Mouse (Mus musculus) neural tube, embryonic 15.5 days (tissue): ENCODE measurements around the gene Olfr599. TPM values are rescaled to one million over a fixed set of nuclear protein-coding genes. Genes with fewer than 3 reads are reported as not detected.
"Not testable (repeated sequence)": the region's sequence is repeated elsewhere in the genome, so short reads cannot be mapped to it uniquely, and the experiment has no call there.

Experiments
- ATAC-seq: fragments of 200-750 bp; cut with Nextera tagmentation; 2 replicates; pipeline ENCODE4 v1.8.0; 2017; ENCODE audit warnings: mild to moderate bottlenecking, moderate TSS enrichment, moderate library complexity; ENCODE audit not compliant: low FRiP score
- H3K27ac ChIP-seq: fragments of 300-500 bp; sonication (generic); replicated peaks from 2 replicates; pipeline ENCODE4 v1.5.1; 2015; ENCODE audit warnings: mild to moderate bottlenecking, inconsistent platforms
- H3K27me3 ChIP-seq: fragments of 300-500 bp; sonication (generic); replicated peaks from 2 replicates; pipeline ENCODE4 v1.6.1; 2015; ENCODE audit warnings: inconsistent platforms
- H3K36me3 ChIP-seq: fragments of 300-500 bp; sonication (generic); 2 replicates; pipeline ENCODE4 v1.6.1; 2015; ENCODE audit warnings: inconsistent platforms
- H3K4me1 ChIP-seq: fragments of 300-500 bp; sonication (generic); 2 replicates; pipeline ENCODE4 v1.6.1; 2015; ENCODE audit warnings: inconsistent platforms
- H3K4me2 ChIP-seq: fragments of 300-500 bp; sonication (generic); 2 replicates; pipeline ENCODE4 v1.6.1; 2015; ENCODE audit warnings: inconsistent platforms, mild to moderate bottlenecking, moderate library complexity
- H3K4me3 ChIP-seq: fragments of 300-500 bp; sonication (generic); replicated peaks from 2 replicates; pipeline ENCODE4 v1.5.1; 2015; ENCODE audit warnings: mild to moderate bottlenecking, inconsistent platforms
- H3K9ac ChIP-seq: fragments of 300-500 bp; sonication (generic); replicated peaks from 2 replicates; pipeline ENCODE4 v1.6.1; 2015; ENCODE audit warnings: mild to moderate bottlenecking, inconsistent platforms
- H3K9me3 ChIP-seq: fragments of 300-500 bp; sonication (generic); replicated peaks from 2 replicates; pipeline ENCODE4 v1.6.1; 2016; ENCODE audit warnings: inconsistent platforms
- WGBS: fragments of 180-500 bp; shearing (Covaris S2); methylation state at CpG from one replicate; pipeline ENCODE4 v1.1.7; 2015; ENCODE audit warnings: mixed read lengths; 5-methylcytosine and 5-hydroxymethylcytosine counted together
- polyA plus RNA-seq: library from polyadenylated mRNA; unstranded; fragments of >200 nt; fragmentation: Nextera tagmentation; extraction: Ambion mirVana; gene quantifications from 2 replicates; pipeline ENCODE4 v1.2.1, GENCODE M21; 2015

The Olfr599 gene
- polyA plus RNA-seq: not detected in 2 replicates

DNA sequence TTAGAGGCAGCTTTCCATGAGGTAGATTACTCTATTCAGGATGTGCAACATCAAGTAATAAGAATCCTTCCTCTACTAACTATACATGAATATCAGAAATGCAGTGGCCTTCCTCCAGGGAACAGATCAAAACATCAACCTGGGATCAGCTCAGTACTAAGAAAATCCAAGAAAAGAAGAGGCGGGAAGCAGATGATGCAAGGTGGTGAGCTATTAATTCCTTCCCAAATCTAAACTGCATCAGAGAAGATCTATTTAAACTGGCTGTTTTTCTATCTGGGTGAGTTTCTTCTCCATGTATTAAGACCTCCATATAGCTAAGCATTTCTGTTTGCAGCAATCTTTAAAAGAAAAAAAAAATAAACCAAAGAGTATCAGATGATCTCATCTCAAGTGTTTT is at the start of gene Olfr599:
Olfr599 (plus strand) TSS at position 301 of the 400 bp plus-strand sequence.
- H3K9me3 ChIP-seq: no peaks in the 10 kb centered on the region
- ATAC-seq: no peak
- H3K27me3 ChIP-seq: no peaks in the 10 kb centered on the region
- no peaks in the 10 kb centered on the region for H3K36me3 ChIP-seq
- H3K27ac ChIP-seq: no peak within 1 kb of the TSS
- H3K4me1 ChIP-seq: no peaks in the 10 kb centered on the region
- WGBS: 100% methylated on average over 1 of the region's 1 CpGs
- no peak within 1 kb of the TSS for H3K4me2 ChIP-seq
- no peak within 1 kb of the TSS for H3K4me3 ChIP-seq
- no peak within 1 kb of the TSS for H3K9ac ChIP-seq

GRCm38 (mm10) chr7:103305348-103305747 is 30.4 kb upstream of the Olfr599 start, which contains the start of gene Olfr596:
TSS of gene Olfr596 (plus strand) at chr7:103305648.
- H3K4me3 ChIP-seq, H3K36me3 ChIP-seq, ATAC-seq, H3K27ac ChIP-seq, H3K4me2 ChIP-seq, H3K27me3 ChIP-seq, H3K9me3 ChIP-seq, H3K9ac ChIP-seq, H3K4me1 ChIP-seq: not testable (repeated sequence)
- WGBS: 93% methylated on average over 2 of the region's 2 CpGs

- not testable (repeated sequence) for H3K4me3 ChIP-seq, H3K9ac ChIP-seq, H3K4me2 ChIP-seq, H3K27ac ChIP-seq, H3K36me3 ChIP-seq, ATAC-seq, H3K4me1 ChIP-seq, H3K27me3 ChIP-seq, H3K9me3 ChIP-seq
- 94% methylated on average over 2 of the region's 2 CpGs for WGBS
These were observed 19.7 kb upstream of the Olfr599 start, which contains the start of gene Olfr597 for GRCm38 (mm10) chr7:103316015-103316414. TSS of gene Olfr597 (plus strand) at chr7:103316315.

GRCm38 (mm10) chr7:103323268-103323667 is 12.4 kb upstream of the Olfr599 start, which contains the start of gene Olfr598:
TSS of gene Olfr598 (plus strand) at chr7:103323568.
- Histone ChIP-seq H3K27ac (no peak within 1 kb of the TSS), H3K9ac (no peak within 1 kb of the TSS), H3K9me3 (no peaks in the 10 kb centered on the region), H3K27me3 (no peaks in the 10 kb centered on the region), H3K36me3 (no peaks in the 10 kb centered on the region), H3K4me1 (no peaks in the 10 kb centered on the region), H3K4me3 (no peak within 1 kb of the TSS), H3K4me2 (no peak within 1 kb of the TSS)
- ATAC-seq: no peak

DNA sequence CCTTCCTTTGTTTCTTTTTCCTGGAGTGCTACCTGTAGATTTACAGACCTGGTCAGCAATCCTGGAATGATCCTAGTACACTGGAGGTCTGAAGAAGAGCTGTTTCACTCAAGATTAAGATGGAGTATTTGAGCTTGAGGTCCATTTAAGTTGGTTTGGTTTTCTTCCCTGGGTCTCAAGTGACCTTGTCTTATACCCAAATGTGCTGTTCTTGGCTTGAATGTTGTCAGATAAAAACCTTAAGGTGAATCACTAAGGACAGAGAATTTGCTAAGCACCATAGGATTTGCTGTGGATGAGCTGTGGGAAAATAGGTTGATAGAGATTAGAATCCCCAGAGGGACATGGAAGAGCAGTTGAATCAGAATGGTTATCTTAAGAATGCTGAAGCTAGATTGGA is 13.9 kb downstream of the Olfr599 start, which contains the start of gene Olfr600:
Olfr600 (minus strand) TSS at position 101 of the 400 bp plus-strand sequence.
- Histone ChIP-seq H3K4me1 (no peaks in the 10 kb centered on the region), H3K4me2 (no peak within 1 kb of the TSS), H3K27ac (no peak within 1 kb of the TSS), H3K27me3 (no peaks in the 10 kb centered on the region), H3K9me3 (no peaks in the 10 kb centered on the region), H3K36me3 (no peaks in the 10 kb centered on the region), H3K4me3 (no peak within 1 kb of the TSS), H3K9ac (no peak within 1 kb of the TSS)
- ATAC-seq: no peak

DNA sequence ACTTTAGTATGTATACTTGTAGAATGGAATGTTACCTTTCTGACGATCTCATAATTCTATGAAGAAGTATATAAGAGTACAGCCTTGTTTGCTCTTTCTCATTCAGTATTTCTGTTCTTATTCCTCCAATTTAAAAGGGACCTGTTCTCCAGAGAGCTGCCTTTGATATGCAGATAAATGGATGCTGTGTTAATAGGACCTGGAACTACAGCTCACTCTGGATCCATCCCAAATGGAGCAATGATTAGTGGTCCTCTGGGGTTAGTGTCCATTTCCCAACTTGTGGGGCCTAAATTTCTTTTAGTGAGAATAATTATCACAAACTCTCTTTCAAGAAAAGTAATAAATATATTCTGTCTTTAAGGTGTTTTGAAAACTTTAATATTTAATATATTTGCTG is 26.8 kb downstream of the Olfr599 start, which contains the start of gene Olfr601:
Olfr601 (minus strand) TSS at position 101 of the 400 bp plus-strand sequence.
- no peaks in the 10 kb centered on the region for H3K36me3 ChIP-seq
- no peaks in the 10 kb centered on the region for H3K4me1 ChIP-seq
- 97% methylated on average over 1 of the region's 1 CpGs for WGBS
- no peak within 1 kb of the TSS for H3K4me3 ChIP-seq
- H3K27ac ChIP-seq: no peak within 1 kb of the TSS
- H3K27me3 ChIP-seq: no peaks in the 10 kb centered on the region
- H3K9me3 ChIP-seq: no peaks in the 10 kb centered on the region
- no peak for ATAC-seq
- no peak within 1 kb of the TSS for H3K4me2 ChIP-seq
- H3K9ac ChIP-seq: no peak within 1 kb of the TSS

- Histone ChIP-seq H3K27ac (no peak within 1 kb of the TSS), H3K4me3 (no peak within 1 kb of the TSS), H3K27me3 (no peaks in the 10 kb centered on the region), H3K4me2 (no peak within 1 kb of the TSS), H3K36me3 (no peaks in the 10 kb centered on the region), H3K9ac (no peak within 1 kb of the TSS), H3K9me3 (no peaks in the 10 kb centered on the region), H3K4me1 (no peaks in the 10 kb centered on the region)
- no peak for ATAC-seq
These were observed 50.4 kb downstream of the Olfr599 start, which contains the start of gene Olfr603 for GRCm38 (mm10) chr7:103386077-103386476. TSS of gene Olfr603 (minus strand) at chr7:103386177.

Other genes starting within 250 kb of the Olfr599 start
- not detected in 2 replicates for gene Olfr585, start 238.2 kb upstream of the Olfr599 start, polyA plus RNA-seq
- not detected in 2 replicates for gene Olfr586, start 210.3 kb upstream of the Olfr599 start, polyA plus RNA-seq
- not detected in 2 replicates for gene Olfr588-ps1, start 195.0 kb upstream of the Olfr599 start, polyA plus RNA-seq
- not detected in 2 replicates for gene Olfr589, start 179.6 kb upstream of the Olfr599 start, polyA plus RNA-seq
- gene Olfr591, start 157.6 kb upstream of the Olfr599 start, polyA plus RNA-seq: not detected in 2 replicates
- gene Olfr592, start 151.1 kb upstream of the Olfr599 start, polyA plus RNA-seq: not detected in 2 replicates
- gene Olfr593, start 124.1 kb upstream of the Olfr599 start, polyA plus RNA-seq: not detected in 2 replicates
- not detected in 2 replicates for gene Olfr594, start 118.9 kb upstream of the Olfr599 start, polyA plus RNA-seq
- not detected in 2 replicates for gene Usp17ld, start 83.4 kb upstream of the Olfr599 start, polyA plus RNA-seq
- gene Olfr596, start 30.3 kb upstream of the Olfr599 start, polyA plus RNA-seq: not detected in 2 replicates
- not detected in 2 replicates for gene Olfr597, start 19.6 kb upstream of the Olfr599 start, polyA plus RNA-seq
- not detected in 2 replicates for gene Olfr598, start 12.3 kb upstream of the Olfr599 start, polyA plus RNA-seq
- not detected in 2 replicates for gene Olfr600, start 13.8 kb downstream of the Olfr599 start, polyA plus RNA-seq
- gene Olfr601, start 26.7 kb downstream of the Olfr599 start, polyA plus RNA-seq: not detected in 2 replicates
- gene Olfr603, start 50.3 kb downstream of the Olfr599 start, polyA plus RNA-seq: not detected in 2 replicates
- gene Usp17lc, start 79.2 kb downstream of the Olfr599 start, polyA plus RNA-seq: not detected in 2 replicates
- gene Olfr605, start 109.5 kb downstream of the Olfr599 start, polyA plus RNA-seq: not detected in 2 replicates
- not detected in 2 replicates for gene Olfr606, start 113.1 kb downstream of the Olfr599 start, polyA plus RNA-seq
- gene Olfr607, start 128.2 kb downstream of the Olfr599 start, polyA plus RNA-seq: not detected in 2 replicates
- gene Olfr608, start 134.0 kb downstream of the Olfr599 start, polyA plus RNA-seq: not detected in 2 replicates
- gene Olfr609, start 162.1 kb downstream of the Olfr599 start, polyA plus RNA-seq: not detected in 2 replicates
- gene Olfr610, start 176.2 kb downstream of the Olfr599 start, polyA plus RNA-seq: not detected in 2 replicates
- gene Olfr611, start 184.9 kb downstream of the Olfr599 start, polyA plus RNA-seq: not detected in 2 replicates
- not detected in 2 replicates for gene Olfr612, start 206.8 kb downstream of the Olfr599 start, polyA plus RNA-seq
- not detected in 2 replicates for gene Olfr613, start 212.2 kb downstream of the Olfr599 start, polyA plus RNA-seq
- not detected in 2 replicates for gene Olfr615, start 220.2 kb downstream of the Olfr599 start, polyA plus RNA-seq
- gene Olfr616, start 233.2 kb downstream of the Olfr599 start, polyA plus RNA-seq: not detected in 2 replicates
- not detected in 2 replicates for gene Olfr617, start 237.1 kb downstream of the Olfr599 start, polyA plus RNA-seq